Mouse (Mus musculus) frontal cortex, postnatal 10 days (tissue): ENCODE data around the gene Uba6.

Source experiments
- DNase-seq, 2 experiments: peaks; one replicate each; pipeline ENCODE4 v3.0.0; 2022; ENCODE audit warnings: low spot score in 2 of 2, mixed read lengths in 1 of 2

Gene Uba6

DNA sequence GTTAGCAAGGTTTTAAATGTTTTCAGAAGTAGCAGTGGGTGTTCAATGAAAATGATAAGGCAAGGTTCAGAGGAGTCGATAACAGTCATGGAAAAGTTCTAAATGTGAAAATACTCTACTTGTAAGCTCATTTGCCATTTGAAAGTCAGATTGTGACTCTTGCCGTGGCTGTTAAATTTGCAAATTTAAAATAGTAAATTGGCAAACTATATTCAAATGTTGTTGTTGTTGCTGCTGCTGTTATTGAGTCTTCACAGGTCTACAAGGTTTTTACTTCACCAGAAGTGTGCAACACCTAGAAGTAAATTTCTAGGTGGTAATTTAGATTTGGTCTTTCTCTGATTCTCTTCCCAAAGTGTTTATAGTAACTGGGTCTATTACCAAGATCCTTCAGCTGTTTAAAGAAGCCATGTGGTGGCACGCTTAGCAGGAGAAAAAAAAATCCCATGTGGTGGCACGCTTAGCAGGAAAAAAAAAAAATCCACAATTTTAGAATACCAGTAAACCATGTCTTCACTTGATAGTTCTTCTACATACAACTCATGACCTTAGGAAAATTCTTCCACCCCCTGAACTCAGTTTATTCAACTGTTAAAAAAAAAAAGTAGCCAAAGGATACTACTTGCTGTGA is 99.7 kb downstream of the Uba6 start:
- DNase-seq: no peak

DNA sequence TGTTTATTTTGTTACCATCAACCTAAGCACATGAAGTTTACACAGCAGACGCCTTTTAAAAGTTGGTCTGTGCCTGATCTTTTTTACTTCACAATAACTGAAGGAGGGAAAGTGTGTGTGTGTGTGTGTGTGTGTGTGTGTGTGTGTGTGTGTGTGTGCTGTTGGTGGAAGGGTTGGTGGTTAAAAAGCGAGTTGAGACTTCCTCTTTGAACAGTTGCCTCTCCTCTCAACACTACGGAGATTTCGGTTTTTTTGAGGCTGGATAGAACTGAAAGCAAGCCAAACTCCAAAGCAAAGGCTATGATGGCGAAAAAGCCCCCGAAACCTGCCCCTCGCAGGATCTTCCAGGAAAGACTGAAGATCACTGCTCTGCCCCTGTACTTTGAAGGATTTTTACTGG is 101.1 kb downstream of the Uba6 start, which contains the start of gene Stap1:
Gene Stap1, plus strand, starts transcription at position 209 of the 400 bp plus-strand sequence.
- DNase-seq: no peak

DNA sequence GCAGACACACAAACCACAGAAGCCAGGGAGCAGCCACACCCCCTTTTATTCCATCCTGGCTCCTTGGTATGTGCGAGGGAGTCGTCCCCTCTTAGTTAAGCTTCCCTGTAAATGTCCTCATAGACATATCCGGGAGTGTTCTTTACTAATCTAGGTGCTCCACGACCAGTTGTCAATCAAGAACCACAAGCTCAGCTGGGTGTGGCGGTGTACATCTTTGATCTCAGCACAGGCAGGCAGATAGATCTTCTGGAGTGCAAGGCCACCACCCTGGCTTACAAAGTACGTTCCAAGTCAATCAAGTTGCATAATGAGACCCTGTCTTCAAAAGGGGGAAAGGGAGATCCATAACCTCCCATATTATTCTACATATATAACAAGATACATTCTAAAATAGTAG is 103.5 kb downstream of the Uba6 start:
- DNase-seq: no peak

DNA sequence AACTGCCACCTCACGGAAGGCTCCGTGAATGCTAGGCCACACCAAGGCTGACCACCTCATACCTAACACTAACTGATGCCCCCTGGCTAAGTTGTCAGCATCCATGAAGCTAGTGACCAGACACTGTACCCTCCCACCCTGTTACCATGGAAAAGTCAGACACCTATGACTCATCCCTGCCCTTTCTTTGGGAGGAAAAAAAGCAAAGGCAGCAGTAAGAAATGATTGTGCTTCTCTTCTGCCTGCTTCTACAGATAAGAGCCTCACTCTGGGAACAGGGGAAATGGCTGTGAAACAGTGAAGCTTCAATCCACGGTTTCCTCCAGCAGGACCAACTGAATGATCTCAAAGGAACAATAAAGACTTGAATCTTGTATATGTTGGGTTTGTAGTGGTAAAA is 104.2 kb downstream of the Uba6 start:
- no peak for DNase-seq

DNA sequence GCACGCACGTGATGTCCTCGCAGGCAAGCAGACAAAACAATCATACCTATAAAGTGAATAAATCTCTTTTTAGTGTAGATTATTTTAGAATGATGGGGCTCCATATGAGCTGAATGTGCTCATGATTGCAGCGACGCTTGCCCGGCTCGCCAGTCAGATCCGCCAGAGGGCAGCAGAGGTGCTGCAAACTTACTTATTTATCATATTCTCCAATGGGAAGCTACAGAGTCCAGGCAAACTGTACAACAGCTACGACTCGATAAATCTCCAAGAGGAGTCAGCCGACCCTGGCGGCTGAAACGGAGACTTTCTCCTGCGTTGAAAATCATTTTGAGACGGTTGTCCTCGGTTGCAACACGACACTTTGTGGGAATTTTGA is 106.1 kb downstream of the Uba6 start:
- peak; percentile 69 to 83 for DNase-seq

DNA sequence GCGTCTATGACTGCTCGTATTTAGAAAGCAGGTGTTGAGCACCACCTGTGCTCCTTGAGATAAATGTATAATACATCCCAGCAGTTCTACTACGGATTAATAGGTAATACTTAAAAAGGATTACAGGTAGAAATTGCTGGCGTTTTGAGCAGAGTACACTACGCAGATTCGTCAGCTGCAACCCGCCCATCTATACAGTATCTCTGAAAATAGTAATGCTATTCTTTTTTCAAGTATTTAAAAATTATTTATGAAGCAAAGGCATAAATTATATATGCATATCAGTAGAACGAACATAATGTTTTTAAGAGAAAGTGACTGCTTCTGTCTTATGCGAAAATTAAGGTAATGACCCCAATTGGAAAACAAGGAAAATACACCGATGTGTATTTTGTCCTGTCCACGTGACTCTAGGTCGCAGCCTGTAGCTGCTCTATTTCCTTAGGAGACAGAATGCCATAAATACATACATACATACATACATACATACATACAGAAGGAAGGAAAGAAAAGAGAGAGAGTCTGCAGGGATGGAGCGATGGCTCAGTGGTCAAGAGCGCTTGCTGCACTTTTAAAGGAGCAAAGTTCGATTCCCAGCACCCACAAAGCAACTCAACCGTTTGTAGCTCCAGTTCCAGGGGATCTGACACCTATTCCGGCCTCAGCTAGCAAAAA is 106.6 kb downstream of the Uba6 start:
- no peak for DNase-seq

DNA sequence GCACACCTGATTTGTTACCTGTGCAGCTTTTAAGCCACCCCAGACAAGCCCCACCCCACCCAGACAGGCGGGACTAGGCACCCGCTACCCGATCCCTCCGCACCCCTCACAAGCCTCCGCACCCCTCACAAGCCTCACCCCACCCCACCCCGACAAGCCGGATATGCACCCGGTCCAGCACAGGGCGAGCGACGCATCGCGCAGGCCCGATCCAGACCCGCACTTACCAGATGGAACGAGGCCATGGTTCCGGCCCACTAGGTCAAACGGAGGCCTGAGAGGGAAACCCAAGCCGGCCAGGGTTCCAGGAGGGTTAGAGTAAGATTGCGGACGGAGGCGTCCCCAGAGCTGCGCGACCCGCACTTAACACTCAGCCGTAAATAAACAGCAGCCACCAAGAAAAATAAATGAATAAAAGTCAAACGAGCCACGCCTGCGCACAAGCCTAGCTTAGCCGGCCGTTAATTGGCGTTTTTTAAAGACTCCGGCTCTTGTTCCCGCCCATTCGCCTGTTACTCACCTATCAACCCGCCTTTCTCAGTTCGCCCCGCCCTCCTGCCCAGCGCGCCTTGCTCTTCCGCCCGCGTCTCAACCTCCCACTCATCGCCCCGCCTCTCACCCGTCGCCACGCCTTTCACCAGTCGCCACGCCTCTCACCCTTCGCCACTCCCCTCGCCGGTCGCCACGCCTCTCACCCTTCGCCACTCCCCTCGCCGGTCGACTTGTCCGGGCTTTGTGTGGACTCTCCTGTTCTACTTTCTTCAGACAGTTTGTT is 107.3 kb downstream of the Uba6 start, which contains the start of gene Cenpc1:
Gene Cenpc1, minus strand, starts transcription at position 483 of the 775 bp plus-strand sequence.
- DNase-seq: peak; percentile 91 to 95

DNA sequence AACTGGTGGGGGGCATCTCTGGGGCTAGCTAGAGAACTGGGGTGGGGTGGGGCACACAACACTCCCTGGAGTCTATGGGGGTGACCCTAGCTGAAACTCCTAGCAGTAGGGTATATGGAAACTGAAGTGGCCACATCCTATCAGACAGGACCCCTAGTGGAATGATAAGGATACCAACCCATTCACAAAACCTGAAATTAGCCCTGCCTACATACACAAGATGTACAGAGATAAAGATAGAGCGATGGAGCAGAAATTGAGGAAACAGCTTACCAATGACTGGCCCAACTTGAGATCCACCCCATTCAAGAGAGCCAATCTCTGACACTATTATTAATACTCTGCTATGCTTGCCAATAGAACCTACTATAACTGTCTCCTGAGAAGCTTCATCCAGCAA is 109.1 kb downstream of the Uba6 start:
- DNase-seq: no peak
